Mouse (Mus musculus) c-Kit-positive CD71-positive TER-119-positive erythroid progenitor cells, embryonic 14.5 days (primary cell): ENCODE results near the gene Cox6a2.
A peak's percentile ranks its signal among the peaks of the same experiment; 100 is the strongest.
"Not testable (repeated sequence)": the region's sequence is repeated elsewhere in the genome, so short reads cannot be mapped to it uniquely, and the experiment has no call there.

Experiments used
- DNase-seq: peaks from one replicate; pipeline ENCODE4 v3.0.0-alpha.2; 2013; ENCODE audit warnings: low spot score

The Cox6a2 gene

GRCm38 (mm10) chr7:128234796-128235195, 28.6 kb upstream of the Cox6a2 start:
- no peak for DNase-seq

- DNase-seq, result no peak
These were observed 25.6 kb upstream of the Cox6a2 start for GRCm38 (mm10) chr7:128231741-128232140.

GRCm38 (mm10) chr7:128220936-128221335, 14.7 kb upstream of the Cox6a2 start:
- no peak for DNase-seq

- DNase-seq, result no peak
These were observed 13.8 kb upstream of the Cox6a2 start for GRCm38 (mm10) chr7:128219952-128220351.

GRCm38 (mm10) chr7:128209826-128210225, 3.6 kb upstream of the Cox6a2 start:
- no peak for DNase-seq

- DNase-seq, result peak; percentile 51
These were observed 2.0 kb upstream of the Cox6a2 start for GRCm38 (mm10) chr7:128208187-128208586.

- DNase-seq, result no peak
These were observed 492 bp downstream of the Cox6a2 start for GRCm38 (mm10) chr7:128205695-128206094.

- no peak for DNase-seq
These were observed 2.0 kb downstream of the Cox6a2 start for GRCm38 (mm10) chr7:128204179-128204578.

- DNase-seq, result no peak
These were observed 3.1 kb downstream of the Cox6a2 start for GRCm38 (mm10) chr7:128203071-128203470.

- no peak for DNase-seq
These were observed 4.6 kb downstream of the Cox6a2 start for GRCm38 (mm10) chr7:128201607-128202006.

- DNase-seq, result no peak
These were observed 24.5 kb downstream of the Cox6a2 start for GRCm38 (mm10) chr7:128181691-128182090.

GRCm38 (mm10) chr7:128180546-128180945, 25.6 kb downstream of the Cox6a2 start:
- DNase-seq, result no peak

- no peak for DNase-seq
These were observed 26.1 kb downstream of the Cox6a2 start for GRCm38 (mm10) chr7:128180126-128180525.

GRCm38 (mm10) chr7:128178385-128178784, 27.8 kb downstream of the Cox6a2 start:
- DNase-seq, result no peak

GRCm38 (mm10) chr7:128169996-128170395, 36.2 kb downstream of the Cox6a2 start:
- no peak for DNase-seq

GRCm38 (mm10) chr7:128166391-128166790, 39.8 kb downstream of the Cox6a2 start:
- DNase-seq, result no peak

- no peak for DNase-seq
These were observed 42.2 kb downstream of the Cox6a2 start for GRCm38 (mm10) chr7:128164001-128164400.

GRCm38 (mm10) chr7:128158688-128159354, 47.4 kb downstream of the Cox6a2 start:
- DNase-seq, result not testable (repeated sequence)
